Mouse (Mus musculus) mesoderm, embryonic 11.5 days (tissue): ENCODE measurements around the gene Msi1.
"Not testable (repeated sequence)": the region's sequence is repeated elsewhere in the genome, so short reads cannot be mapped to it uniquely, and the experiment has no call there.

Experiments used
- DNase-seq: peaks from one replicate; pipeline ENCODE4 v3.0.0-alpha.2; 2012; ENCODE audit warnings: low read depth, low spot score

Gene Msi1

GRCm38 (mm10) chr5:115433191-115433590 lies 3.8 kb downstream of the Msi1 start:
- no peak for DNase-seq

GRCm38 (mm10) chr5:115434280-115434852 lies 5.0 kb downstream of the Msi1 start:
- DNase-seq: no peak

GRCm38 (mm10) chr5:115434853-115435754 lies 5.7 kb downstream of the Msi1 start:
- no peak for DNase-seq

GRCm38 (mm10) chr5:115435755-115436379 lies 6.5 kb downstream of the Msi1 start:
- no peak for DNase-seq

GRCm38 (mm10) chr5:115436421-115437124 lies 7.2 kb downstream of the Msi1 start:
- peak; percentile 95 for DNase-seq

- DNase-seq: no peak
Observed at GRCm38 (mm10) chr5:115437242-115437944, 8.0 kb downstream of the Msi1 start.

GRCm38 (mm10) chr5:115437945-115438315 lies 8.5 kb downstream of the Msi1 start:
- no peak for DNase-seq

- no peak for DNase-seq
Observed at GRCm38 (mm10) chr5:115438667-115439066, 9.3 kb downstream of the Msi1 start.

GRCm38 (mm10) chr5:115441205-115441849 lies 11.9 kb downstream of the Msi1 start:
- DNase-seq: peak; percentile 86

GRCm38 (mm10) chr5:115442663-115443062 lies 13.3 kb downstream of the Msi1 start:
- DNase-seq: not testable (repeated sequence)

GRCm38 (mm10) chr5:115444130-115444529 lies 14.7 kb downstream of the Msi1 start:
- DNase-seq: no peak

GRCm38 (mm10) chr5:115447108-115447507 lies 17.7 kb downstream of the Msi1 start:
- DNase-seq: no peak

GRCm38 (mm10) chr5:115449247-115449646 lies 19.8 kb downstream of the Msi1 start:
- no peak for DNase-seq

GRCm38 (mm10) chr5:115450410-115451317 lies 21.3 kb downstream of the Msi1 start:
- DNase-seq: no peak

GRCm38 (mm10) chr5:115454422-115455090 lies 25.2 kb downstream of the Msi1 start:
- DNase-seq: no peak

- no peak for DNase-seq
Observed at GRCm38 (mm10) chr5:115455838-115456237, 26.4 kb downstream of the Msi1 start.

- DNase-seq: no peak
Observed at GRCm38 (mm10) chr5:115458918-115459317, 29.5 kb downstream of the Msi1 start.

- no peak for DNase-seq
Observed at GRCm38 (mm10) chr5:115464408-115465115, 35.2 kb downstream of the Msi1 start.
